Mouse (Mus musculus) hindbrain, postnatal 0 days (tissue): ENCODE measurements around the gene Gm45716. TPM values are rescaled to one million over a fixed set of nuclear protein-coding genes. Genes with fewer than 3 reads are reported as not detected.

Experiments used
- ATAC-seq: fragments of 200-750 bp; cut with Nextera tagmentation; 2 replicates; pipeline ENCODE4 v1.8.0; 2017; ENCODE audit warnings: mild to moderate bottlenecking, moderate TSS enrichment, moderate library complexity
- DNase-seq: peaks from one replicate; pipeline ENCODE4 v3.0.0-alpha.2; 2015; ENCODE audit warnings: low spot score
- H3K27ac ChIP-seq: fragments of 300-500 bp; sonication (generic); 2 replicates; pipeline ENCODE4 v1.5.1; 2014; ENCODE audit warnings: mild to moderate bottlenecking
- H3K27me3 ChIP-seq: fragments of 300-500 bp; sonication (generic); 2 replicates; pipeline ENCODE4 v1.6.1; 2014; ENCODE audit warnings: low read length, mixed read lengths; ENCODE audit not compliant: insufficient read depth
- H3K36me3 ChIP-seq: fragments of 300-500 bp; sonication (generic); 2 replicates; pipeline ENCODE4 v1.6.1; 2014; ENCODE audit warnings: low read length, mixed read lengths; ENCODE audit not compliant: insufficient read depth
- H3K4me1 ChIP-seq: fragments of 300-500 bp; sonication (generic); 2 replicates; pipeline ENCODE4 v1.6.1; 2014; ENCODE audit warnings: antibody characterized with exemption, low read length, mixed read lengths; ENCODE audit not compliant: insufficient read depth
- H3K4me2 ChIP-seq: fragments of 300-500 bp; sonication (generic); 2 replicates; pipeline ENCODE4 v1.6.1; 2014; ENCODE audit warnings: low read depth, mild to moderate bottlenecking, low read length, moderate library complexity, mixed read lengths
- H3K4me3 ChIP-seq: fragments of 300-500 bp; sonication (generic); 2 replicates; pipeline ENCODE4 v1.5.1; 2014; ENCODE audit warnings: low read length
- H3K9ac ChIP-seq: fragments of 300-500 bp; sonication (generic); replicated peaks from 2 replicates; pipeline ENCODE4 v1.6.1; 2014; ENCODE audit warnings: mild to moderate bottlenecking, low read length, moderate library complexity, mixed read lengths
- H3K9me3 ChIP-seq: fragments of 300-500 bp; sonication (generic); 2 replicates; pipeline ENCODE4 v1.6.1; 2016; ENCODE audit warnings: low read length, mixed read lengths
- CTCF ChIP-seq: IDR thresholded peaks from 2 replicates; pipeline ENCODE4 v1.5.1; 2016; ENCODE audit warnings: antibody characterized with exemption, control low read depth, low read depth
- WGBS: fragments of 180-500 bp; shearing (Covaris S2); extraction: QIAGEN DNeasy Blood & Tissue Kit; methylation state at CpG from one replicate; pipeline ENCODE4 v1.1.7; 2014; 5-methylcytosine and 5-hydroxymethylcytosine counted together
- polyA plus RNA-seq: library from polyadenylated mRNA; unstranded; fragments of >200 nt; fragmentation: Nextera tagmentation; extraction: Ambion mirVana; gene quantifications from 2 replicates; pipeline ENCODE4 v1.2.1, GENCODE M21; 2015
- total RNA-seq: library from RNA; depleted of rRNA; stranded (reverse); fragments of >200 nt; gene quantifications from 2 replicates; pipeline ENCODE4 v1.2.3, GENCODE M21; 2014; rRNA removed

Gm45716 gene
- total and polyA plus RNA-seq, 2 experiments from 2014 or later: 5.6 to 22.9 TPM

DNA sequence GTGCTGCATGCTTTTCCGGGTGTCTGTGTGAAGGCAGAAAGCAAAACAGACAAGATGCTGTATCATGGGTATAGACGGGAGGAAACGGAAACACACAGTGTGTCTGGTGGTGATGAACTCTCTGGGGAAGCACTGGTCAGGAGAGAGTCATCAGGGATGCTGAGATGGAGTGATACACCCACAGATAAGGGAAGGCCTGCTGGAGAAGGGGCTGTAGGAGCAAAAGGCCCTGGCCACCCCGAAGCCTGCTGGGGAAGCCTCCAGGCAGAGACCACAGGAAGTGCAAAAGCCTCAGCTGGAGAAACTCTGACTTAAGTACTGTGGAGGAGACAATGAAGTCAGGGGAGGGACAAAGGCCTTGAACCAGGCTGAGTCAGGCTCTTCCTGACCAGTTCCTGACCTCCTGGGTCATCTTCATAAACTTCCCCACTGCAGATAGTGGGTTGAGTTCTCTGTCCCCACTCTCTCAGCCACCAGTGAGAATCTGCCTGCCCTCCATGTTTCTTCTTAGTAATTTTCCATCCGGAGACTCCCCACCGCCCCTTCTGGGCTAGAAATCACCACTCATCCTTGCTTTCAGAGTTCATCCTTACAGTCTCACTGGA, 99.2 kb downstream of the Gm45716 start:
- Histone ChIP-seq H3K36me3 (no peaks in the 10 kb centered on the region), H3K9me3 (no peaks in the 10 kb centered on the region), H3K27ac (no peak overlapping the region), H3K4me2 (no peak overlapping the region), H3K4me3 (no peak overlapping the region), H3K27me3 (no peaks in the 10 kb centered on the region), H3K4me1 (no peaks in the 10 kb centered on the region), H3K9ac (no peak overlapping the region)
- 86% methylated on average over 6 of the region's 6 CpGs for WGBS
- TF ChIP-seq CTCF: no peak
- ATAC-seq (no peak), DNase-seq (no peak)

DNA sequence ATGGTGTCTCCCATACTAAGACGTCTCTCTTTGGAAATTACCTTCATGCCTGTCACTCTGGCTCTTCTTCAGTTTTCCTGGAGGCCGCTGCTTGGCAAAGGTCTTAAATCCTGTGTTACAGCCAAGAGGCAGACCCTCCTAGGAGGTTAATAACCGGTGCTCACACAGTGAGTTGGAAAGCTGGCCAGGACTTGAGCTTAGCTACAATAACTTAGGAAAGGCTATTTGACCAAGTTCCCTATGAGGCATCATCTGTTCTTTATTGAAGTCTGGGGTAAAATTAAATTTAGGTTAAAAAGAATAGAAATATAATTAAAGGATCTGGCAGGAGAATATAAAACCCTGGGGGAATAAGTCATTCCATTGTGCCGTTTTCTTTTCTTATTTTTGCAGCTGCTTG, 103.7 kb downstream of the Gm45716 start:
- Histone ChIP-seq H3K27ac (no peak overlapping the region), H3K36me3 (no peaks in the 10 kb centered on the region), H3K4me2 (no peak overlapping the region), H3K4me1 (no peaks in the 10 kb centered on the region), H3K4me3 (no peak overlapping the region), H3K27me3 (no peaks in the 10 kb centered on the region), H3K9me3 (no peaks in the 10 kb centered on the region), H3K9ac (no peak overlapping the region)
- ATAC-seq (no peak), DNase-seq (peak; percentile 39)
- WGBS: 44% methylated on average over 4 of the region's 4 CpGs
- TF ChIP-seq CTCF: no peak

- H3K36me3 ChIP-seq: no peaks in the 10 kb centered on the region
- TF ChIP-seq CTCF: no peak
- no peaks in the 10 kb centered on the region for H3K9me3 ChIP-seq
- DNase-seq: no peak
- no peak overlapping the region for H3K27ac ChIP-seq
- H3K27me3 ChIP-seq: no peaks in the 10 kb centered on the region
- H3K4me2 ChIP-seq: no peak overlapping the region
- H3K4me3 ChIP-seq: no peak overlapping the region
- no peak overlapping the region for H3K9ac ChIP-seq
- no peak for ATAC-seq
- no peaks in the 10 kb centered on the region for H3K4me1 ChIP-seq
These were observed 105.3 kb downstream of the Gm45716 start for GRCm38 (mm10) chr11:90292766-90293165.

GRCm38 (mm10) chr11:90294622-90295021, 107.1 kb downstream of the Gm45716 start:
- no peak overlapping the region for H3K4me2 ChIP-seq
- ATAC-seq (no peak), DNase-seq (no peak)
- no peaks in the 10 kb centered on the region for H3K27me3 ChIP-seq
- H3K4me3 ChIP-seq: no peak overlapping the region
- no peak overlapping the region for H3K9ac ChIP-seq
- H3K27ac ChIP-seq: no peak overlapping the region
- no peaks in the 10 kb centered on the region for H3K4me1 ChIP-seq
- H3K9me3 ChIP-seq: no peaks in the 10 kb centered on the region
- TF ChIP-seq CTCF: no peak
- WGBS: 93% methylated on average over 2 of the region's 2 CpGs
- no peaks in the 10 kb centered on the region for H3K36me3 ChIP-seq

Other genes starting within 250 kb of the Gm45716 start
- 0.42 and 1.5 TPM in 2 replicates for gene Pctp, start 184.8 kb upstream of the Gm45716 start, total RNA-seq
- 1.3 and 1.5 TPM in 2 replicates for gene Pctp, start 184.8 kb upstream of the Gm45716 start, polyA plus RNA-seq
- gene Tmem100, start 157.3 kb upstream of the Gm45716 start, total RNA-seq: 8.6 and 11.6 TPM in 2 replicates
- gene Tmem100, start 157.3 kb upstream of the Gm45716 start, polyA plus RNA-seq: 19.3 and 23.5 TPM in 2 replicates
- gene Mmd, start 61.8 kb downstream of the Gm45716 start, total RNA-seq: 200 and 229 TPM in 2 replicates
- gene Mmd, start 61.8 kb downstream of the Gm45716 start, polyA plus RNA-seq: 97.2 and 101 TPM in 2 replicates
- 4.6 and 10.4 TPM in 2 replicates for gene Hlf, start 203.2 kb downstream of the Gm45716 start, total RNA-seq
- gene Hlf, start 203.2 kb downstream of the Gm45716 start, polyA plus RNA-seq: 9.6 and 10.2 TPM in 2 replicates